9 mouse cellular contexts compared by ENCODE assay signal in the genomic region with DNA sequence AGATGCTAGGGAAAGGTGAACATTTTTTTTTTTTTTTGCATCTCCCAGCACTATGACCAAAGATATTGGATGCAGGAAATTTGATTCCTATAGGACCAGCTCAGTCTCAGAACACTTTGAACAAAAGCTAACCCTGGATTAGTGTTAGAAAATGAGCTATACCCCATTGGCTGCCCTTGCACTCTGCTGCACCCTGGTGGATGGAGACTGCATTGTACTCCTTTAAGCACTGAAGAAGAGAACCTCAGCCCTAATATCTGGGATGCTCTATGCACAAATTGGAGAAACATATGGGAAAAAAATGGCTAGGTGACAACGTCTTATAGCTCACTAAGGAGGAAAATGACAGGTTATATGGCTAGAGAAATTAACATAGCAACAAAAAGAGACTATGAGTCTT.
A peak's percentile ranks its signal among the peaks of the same experiment; 100 is the strongest.
DNase-seq lines count a peak whose midpoint lies in the region; ATAC-seq and TF ChIP-seq lines count a peak whose summit lies in the region.
"Had no signal": no experiment of that assay in that cellular context is flagged by ENCODE, and none has a peak within 500 bp of the region (broad histone marks: within the 10 kb centered on the region; RNA-seq: fewer than 3 reads in every experiment).

No protein-coding gene starts in this region.

- ATAC-seq in forebrain, embryonic 11.5 days (replicated peaks; ENCODE audit: low FRiP score): 0 out of 2 replicates have a peak, but pooled peaks have one; percentile 27
- no peak for ATAC-seq in forebrain, embryonic 15.5 days (replicated peaks)
- no peak for ATAC-seq in midbrain, postnatal 0 days (ENCODE audit: low FRiP score)
- ATAC-seq in midbrain, embryonic 13.5 days: no peak
- ATAC-seq in common myeloid progenitor, adult 5-6 weeks (replicated peaks; ENCODE audit: low read depth, poor library complexity, severe bottlenecking): peak; percentile 95
- ATAC-seq in megakaryocyte, adult 5-6 weeks (ENCODE audit: poor library complexity, severe bottlenecking): peak; percentile 72
- no peak for ATAC-seq in erythroblast, adult 5-6 weeks (replicated peaks; ENCODE audit: low FRiP score, poor library complexity, severe bottlenecking)

- H3K4me2 ChIP-seq in forebrain, embryonic 11.5 days (ENCODE audit: low read depth, low read length, severe bottlenecking): no peak overlapping the region
- H3K4me2 ChIP-seq in forebrain, embryonic 15.5 days (replicated peaks): no peak overlapping the region
- H3K4me2 ChIP-seq in midbrain, postnatal 0 days (ENCODE audit: low read depth, low read length, poor library complexity, severe bottlenecking): no peak overlapping the region
- no peak overlapping the region for H3K4me2 ChIP-seq in midbrain, embryonic 13.5 days (replicated peaks)
- H3K4me2 ChIP-seq: heart, embryonic 15.5 days had no signal

- no peak overlapping the region for H3K4me3 ChIP-seq in forebrain, embryonic 11.5 days (ENCODE audit: low read depth, low read length)
- H3K4me3 ChIP-seq in forebrain, embryonic 15.5 days: no peak overlapping the region
- H3K4me3 ChIP-seq in midbrain, postnatal 0 days (ENCODE audit: low read depth, low read length): no peak overlapping the region
- H3K4me3 ChIP-seq in midbrain, embryonic 13.5 days (replicated peaks): no peak overlapping the region
- H3K4me3 ChIP-seq: heart, embryonic 15.5 days had no signal

- DNase-seq in forebrain, embryonic 11.5 days (ENCODE audit: low spot score): no peak
- DNase-seq in midbrain, postnatal 0 days (ENCODE audit: low spot score): no peak
- no peak for DNase-seq in layer of hippocampus, adult 8-10 months (ENCODE audit: low spot score in 2 of 2)

- no peak overlapping the region for H3K27ac ChIP-seq in forebrain, embryonic 11.5 days (ENCODE audit: low read depth, low read length)
- H3K27ac ChIP-seq in forebrain, embryonic 15.5 days (replicated peaks): no peak overlapping the region
- no peak overlapping the region for H3K27ac ChIP-seq in midbrain, postnatal 0 days (ENCODE audit: low read depth, low read length)
- H3K27ac ChIP-seq in midbrain, embryonic 13.5 days: no peak overlapping the region
- H3K27ac ChIP-seq: heart, embryonic 15.5 days had no signal

- no peaks in the 10 kb centered on the region for H3K9me3 ChIP-seq in forebrain, embryonic 11.5 days (ENCODE audit: control insufficient read depth, low read length)
- H3K9me3 ChIP-seq in forebrain, embryonic 15.5 days: no peaks in the 10 kb centered on the region
- H3K9me3 ChIP-seq in midbrain, postnatal 0 days (ENCODE audit: low read length): no peaks in the 10 kb centered on the region
- no peaks in the 10 kb centered on the region for H3K9me3 ChIP-seq in midbrain, embryonic 13.5 days
- H3K9me3 ChIP-seq: heart, embryonic 15.5 days had no signal

- H3K27me3 ChIP-seq in forebrain, embryonic 11.5 days (ENCODE audit: control insufficient read depth, insufficient read depth, low read length): no peaks in the 10 kb centered on the region
- no peaks in the 10 kb centered on the region for H3K27me3 ChIP-seq in forebrain, embryonic 15.5 days
- no peaks in the 10 kb centered on the region for H3K27me3 ChIP-seq in midbrain, postnatal 0 days (ENCODE audit: insufficient read depth, low read length)
- H3K27me3 ChIP-seq in midbrain, embryonic 13.5 days: no peaks in the 10 kb centered on the region
- H3K27me3 ChIP-seq: heart, embryonic 15.5 days had no signal

- WGBS in forebrain, embryonic 11.5 days: 45% methylated on average over 1 of the region's 1 CpGs
- 30% methylated on average over 1 of the region's 1 CpGs for WGBS in forebrain, embryonic 15.5 days
- WGBS in midbrain, postnatal 0 days: 28% methylated on average over 1 of the region's 1 CpGs
- WGBS in midbrain, embryonic 13.5 days: 36% methylated on average over 1 of the region's 1 CpGs

- H3K9ac ChIP-seq in forebrain, embryonic 11.5 days (ENCODE audit: low read length): no peak overlapping the region
- H3K9ac ChIP-seq in forebrain, embryonic 15.5 days (replicated peaks): no peak overlapping the region
- H3K9ac ChIP-seq in midbrain, postnatal 0 days (replicated peaks; ENCODE audit: low read length, poor library complexity, severe bottlenecking): no peak overlapping the region
- H3K9ac ChIP-seq in midbrain, embryonic 13.5 days (replicated peaks): no peak overlapping the region
- H3K9ac ChIP-seq: heart, embryonic 15.5 days had no signal

- no peaks in the 10 kb centered on the region for H3K4me1 ChIP-seq in forebrain, embryonic 11.5 days (replicated peaks; ENCODE audit: control insufficient read depth, insufficient read depth, low read length)
- H3K4me1 ChIP-seq in forebrain, embryonic 15.5 days: 0 out of 2 replicates have a peak, but pooled peaks cover 3% of the 10 kb centered on the region
- H3K4me1 ChIP-seq in midbrain, postnatal 0 days (ENCODE audit: insufficient read depth, low read length): no peaks in the 10 kb centered on the region
- no peaks in the 10 kb centered on the region for H3K4me1 ChIP-seq in midbrain, embryonic 13.5 days (replicated peaks)
- H3K4me1 ChIP-seq: heart, embryonic 15.5 days had no signal

- no peaks in the 10 kb centered on the region for H3K36me3 ChIP-seq in forebrain, embryonic 11.5 days (ENCODE audit: control insufficient read depth, insufficient read depth, low read length)
- H3K36me3 ChIP-seq in forebrain, embryonic 15.5 days: no peaks in the 10 kb centered on the region
- H3K36me3 ChIP-seq in midbrain, postnatal 0 days (ENCODE audit: insufficient read depth, low read length): no peaks in the 10 kb centered on the region
- no peaks in the 10 kb centered on the region for H3K36me3 ChIP-seq in midbrain, embryonic 13.5 days
- H3K36me3 ChIP-seq: heart, embryonic 15.5 days had no signal

- TF ChIP-seq CTCF in midbrain, postnatal 0 days (IDR thresholded peaks at IDR 0.05): peak; percentile 58

Comparison
In these comparisons a context has a peak if more than half of its experiments do, and no peak if none do; other contexts are left out.
1. ATAC-seq: peak in forebrain, embryonic 11.5 days (single experiment), common myeloid progenitor, adult 5-6 weeks (single experiment) and megakaryocyte, adult 5-6 weeks (single experiment); none in forebrain, embryonic 15.5 days (single experiment), midbrain, postnatal 0 days (single experiment), midbrain, embryonic 13.5 days (single experiment) and erythroblast, adult 5-6 weeks (single experiment).